Mouse (Mus musculus) brain, embryonic 14.5 days (tissue): Measurements from ENCODE around the gene Wfs1.

Experiments
- CTCF ChIP-seq: fragments of 200-500 bp; IDR thresholded peaks from 2 replicates; pipeline ENCODE4 v1.5.1; 2012; ENCODE audit warnings: inconsistent platforms, mild to moderate bottlenecking, moderate library complexity, borderline replicate concordance; ENCODE audit not compliant: insufficient read depth, insufficient read length; ENCODE audit errors: extremely low read depth
- POLR2A ChIP-seq: fragments of 200-500 bp; IDR thresholded peaks from 2 replicates; pipeline ENCODE4 v1.6.1; 2012; ENCODE audit warnings: mild to moderate bottlenecking, inconsistent platforms, borderline replicate concordance; ENCODE audit not compliant: poor library complexity, insufficient read depth, insufficient read length, severe bottlenecking; ENCODE audit errors: extremely low read depth

DNA sequence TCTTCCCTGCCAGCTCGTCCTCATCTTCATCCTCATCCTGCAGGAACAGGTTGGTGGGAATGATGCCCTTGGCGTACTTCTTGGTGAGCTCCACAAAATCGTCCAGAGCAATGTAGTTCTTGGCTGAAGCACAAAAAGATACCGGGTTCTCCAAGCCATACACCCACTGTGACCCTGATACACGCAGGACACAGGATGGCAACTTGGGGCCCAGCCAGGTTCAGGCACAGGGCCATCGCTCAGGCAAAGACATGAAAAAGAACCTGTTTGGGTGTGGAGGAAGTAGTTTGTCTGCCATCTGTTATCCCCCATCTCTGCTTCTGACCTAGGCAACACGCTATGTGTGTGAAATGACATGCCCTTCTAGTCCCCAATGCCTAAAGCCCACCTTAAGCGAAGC, 17.4 kb downstream of the Wfs1 start:
- TF ChIP-seq CTCF = no peak
- TF ChIP-seq POLR2A = no peak
